Mouse (Mus musculus) forebrain, embryonic 16.5 days (tissue): ENCODE measurements around the gene Gm48552. TPM values are rescaled to one million over a fixed set of nuclear protein-coding genes. Genes with fewer than 3 reads are reported as not detected.

Experiments
- ATAC-seq: fragments of 200-750 bp; cut with Nextera tagmentation; 2 replicates; pipeline ENCODE4 v1.8.0; 2017; ENCODE audit warnings: mild to moderate bottlenecking, moderate library complexity
- H3K27ac ChIP-seq: fragments of 300-500 bp; sonication (generic); 2 replicates; pipeline ENCODE4 v1.5.1; 2014; ENCODE audit warnings: low read length, control low read depth
- H3K27me3 ChIP-seq: fragments of 300-500 bp; sonication (generic); replicated peaks from 2 replicates; pipeline ENCODE4 v1.6.1; 2014; ENCODE audit warnings: low read length; ENCODE audit not compliant: control insufficient read depth, insufficient read depth
- H3K36me3 ChIP-seq: fragments of 300-500 bp; sonication (generic); 2 replicates; pipeline ENCODE4 v1.6.1; 2014; ENCODE audit not compliant: control insufficient read depth, insufficient read depth
- H3K4me1 ChIP-seq: fragments of 300-500 bp; sonication (generic); replicated peaks from 2 replicates; pipeline ENCODE4 v1.6.1; 2014; ENCODE audit warnings: low read length; ENCODE audit not compliant: control insufficient read depth, insufficient read depth
- H3K4me2 ChIP-seq: fragments of 300-500 bp; sonication (generic); 2 replicates; pipeline ENCODE4 v1.6.1; 2014; ENCODE audit warnings: mild to moderate bottlenecking, low read length, control low read depth
- H3K4me3 ChIP-seq: fragments of 300-500 bp; sonication (generic); replicated peaks from 2 replicates; pipeline ENCODE4 v1.5.1; 2014; ENCODE audit warnings: mild to moderate bottlenecking, low read length, control low read depth
- H3K9ac ChIP-seq: fragments of 300-500 bp; sonication (generic); replicated peaks from 2 replicates; pipeline ENCODE4 v1.6.1; 2014; ENCODE audit warnings: low read depth, low read length, control low read depth
- H3K9me3 ChIP-seq: fragments of 300-500 bp; sonication (generic); 2 replicates; pipeline ENCODE4 v1.6.1; 2016; ENCODE audit warnings: low read length; ENCODE audit not compliant: control insufficient read depth
- WGBS: fragments of 180-500 bp; shearing (Covaris S2); extraction: QIAGEN DNeasy Blood & Tissue Kit; methylation state at CpG from one replicate; pipeline ENCODE4 v1.1.7; 2014; 5-methylcytosine and 5-hydroxymethylcytosine counted together
- polyA plus RNA-seq: library from polyadenylated mRNA; unstranded; fragments of >200 nt; fragmentation: Nextera tagmentation; extraction: Ambion mirVana; gene quantifications from 2 replicates; pipeline ENCODE4 v1.2.1, GENCODE M21; 2015

The Gm48552 gene
- polyA plus RNA-seq, 1 experiment from 2014 or later: 2.2 TPM

DNA sequence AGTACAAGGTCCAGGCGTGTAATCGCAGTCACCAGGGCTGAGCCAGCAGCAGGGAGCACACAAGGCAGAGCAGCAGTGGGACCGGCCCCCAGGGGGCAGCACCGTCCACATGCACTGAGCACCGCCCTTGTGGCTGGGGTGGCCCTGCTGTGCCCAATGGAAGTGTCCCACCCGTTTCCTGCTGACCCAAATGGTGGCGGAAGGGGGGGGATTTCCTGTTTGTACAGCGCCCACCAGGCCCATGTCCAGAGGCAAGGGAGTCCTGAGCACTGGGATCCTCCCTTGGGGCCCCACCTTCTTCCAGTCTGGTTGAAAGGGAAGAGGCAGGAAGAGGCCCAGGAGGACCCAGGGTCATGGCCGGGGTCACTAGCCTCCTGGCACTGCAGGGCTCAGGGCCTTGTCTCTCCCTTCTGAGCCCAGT is 20.1 kb downstream of the Gm48552 start:
- Histone ChIP-seq H3K9ac (no peak overlapping the region), H3K27me3 (no peaks in the 10 kb centered on the region), H3K4me2 (no peak overlapping the region), H3K9me3 (no peaks in the 10 kb centered on the region), H3K4me3 (no peak overlapping the region), H3K36me3 (peaks cover 7% of the 10 kb centered on the region; the same call in 1 of the 2 replicates), H3K4me1 (peaks cover 39% of the 10 kb centered on the region), H3K27ac (no peak overlapping the region)
- ATAC-seq: peak; percentile 32; the same call in 1 of the 2 replicates
- 21% methylated on average over 9 of the region's 9 CpGs for WGBS

DNA sequence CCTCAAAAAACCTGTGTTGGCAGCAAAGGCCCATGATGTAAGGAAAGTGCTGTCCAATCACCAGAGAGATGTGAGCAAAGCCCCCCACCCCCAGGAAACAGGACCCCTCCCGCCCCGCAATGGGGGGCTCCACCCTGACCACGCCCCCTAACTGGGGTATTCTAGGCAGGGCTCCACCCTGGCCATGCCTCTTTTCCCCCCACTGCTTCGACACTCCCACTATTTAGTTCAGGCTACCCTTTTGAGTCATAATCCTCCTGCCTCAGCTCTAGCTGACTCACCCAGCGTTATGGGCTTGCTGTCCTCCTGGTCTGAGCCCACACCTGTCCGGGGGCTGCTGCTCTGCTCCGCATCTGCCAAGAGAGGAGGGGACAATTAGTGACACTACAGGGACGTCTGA is 20.5 kb downstream of the Gm48552 start:
- Histone ChIP-seq H3K9ac (no peak overlapping the region), H3K27me3 (no peaks in the 10 kb centered on the region), H3K9me3 (no peaks in the 10 kb centered on the region), H3K27ac (no peak overlapping the region), H3K4me3 (no peak overlapping the region), H3K4me1 (peaks cover 43% of the 10 kb centered on the region), H3K4me2 (no peak overlapping the region), H3K36me3 (peaks cover 7% of the 10 kb centered on the region; the same call in 1 of the 2 replicates)
- ATAC-seq: no peak
- 33% methylated on average over 7 of the region's 8 CpGs for WGBS

- no peak overlapping the region for H3K4me3 ChIP-seq
- no peak overlapping the region for H3K27ac ChIP-seq
- no peak overlapping the region for H3K4me2 ChIP-seq
- H3K9me3 ChIP-seq: no peaks in the 10 kb centered on the region
- H3K36me3 ChIP-seq: peaks cover 7% of the 10 kb centered on the region; the same call in 1 of the 2 replicates
- no peak overlapping the region for H3K9ac ChIP-seq
- WGBS: 67% methylated on average over 4 of the region's 4 CpGs
- H3K27me3 ChIP-seq: no peaks in the 10 kb centered on the region
- ATAC-seq: no peak
- H3K4me1 ChIP-seq: peaks cover 50% of the 10 kb centered on the region
Measured at GRCm38 (mm10) chr10:81410350-81410749, 21.5 kb downstream of the Gm48552 start.

DNA sequence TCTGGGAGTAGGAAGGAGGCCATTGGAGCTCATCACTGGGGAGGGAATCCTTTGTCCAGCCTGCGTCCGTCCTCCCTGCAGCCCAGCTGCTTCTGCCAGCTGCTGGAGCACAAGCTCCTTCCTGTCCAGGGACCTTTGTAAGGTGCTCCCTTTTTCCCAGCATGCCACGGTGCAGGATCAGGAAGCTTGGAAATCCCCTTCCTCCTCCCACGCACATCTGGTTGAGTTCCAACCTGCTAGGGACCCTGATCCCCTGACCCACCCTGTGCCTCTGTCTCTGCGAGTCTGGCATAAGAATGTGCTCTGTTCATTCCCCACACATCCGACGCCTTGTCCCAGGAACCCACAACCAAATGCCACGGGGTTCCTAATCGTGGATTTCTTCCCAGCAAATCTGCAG is 22.2 kb downstream of the Gm48552 start:
- ATAC-seq: no peak
- Histone ChIP-seq H3K4me2 (no peak overlapping the region), H3K9ac (no peak overlapping the region), H3K27ac (peak overlapping the region; percentile 76; the same call in 1 of the 2 replicates), H3K4me1 (peaks cover 50% of the 10 kb centered on the region), H3K9me3 (no peaks in the 10 kb centered on the region), H3K27me3 (no peaks in the 10 kb centered on the region), H3K4me3 (no peak overlapping the region), H3K36me3 (peaks cover 7% of the 10 kb centered on the region; the same call in 1 of the 2 replicates)
- WGBS: 74% methylated on average over 9 of the region's 9 CpGs

DNA sequence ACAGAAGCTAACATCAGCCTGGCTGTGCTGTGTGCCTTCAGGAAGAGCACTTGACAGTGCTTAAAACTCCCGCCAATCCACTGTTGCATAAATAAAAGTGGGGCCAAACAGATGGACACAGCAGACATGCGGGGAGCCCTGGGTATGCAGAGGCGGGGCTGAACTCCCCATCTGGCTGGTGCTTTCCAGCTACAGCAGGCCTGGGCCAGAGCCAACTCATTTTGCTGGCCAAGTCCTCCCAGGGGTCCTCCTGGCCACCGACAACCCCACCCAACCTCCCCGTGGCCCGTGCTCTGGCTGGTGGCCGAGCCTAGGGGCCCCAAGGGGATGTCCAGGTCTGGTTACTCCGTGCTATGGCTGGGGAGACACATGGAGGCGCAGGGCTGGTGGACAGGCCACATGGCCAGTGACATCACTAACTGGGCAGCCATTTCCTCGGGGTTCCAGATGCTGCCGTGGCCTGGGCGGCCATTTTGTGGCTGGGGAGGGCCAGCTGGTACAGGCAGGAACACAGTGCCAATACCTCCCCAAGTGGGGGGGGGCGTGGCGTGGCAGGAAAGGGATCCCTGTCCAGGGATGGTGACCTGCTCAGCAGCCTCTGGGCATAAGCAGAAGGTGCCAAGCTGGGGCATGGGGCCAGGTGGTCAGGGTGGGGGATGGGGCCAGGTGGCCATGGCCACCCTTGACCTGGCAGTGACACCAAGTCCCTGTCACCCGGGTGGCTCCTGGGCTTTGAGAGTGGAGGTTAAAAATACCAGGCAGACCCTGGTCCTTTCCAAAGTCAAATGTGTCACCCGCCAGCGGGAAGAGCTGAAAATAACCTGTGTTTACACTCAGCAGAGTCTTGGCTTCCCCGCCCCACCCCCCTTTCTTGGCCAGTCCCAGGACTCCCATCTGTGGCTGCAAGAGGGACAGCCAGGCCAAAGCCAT is 22.9 kb downstream of the Gm48552 start:
- Histone ChIP-seq H3K27ac (peak overlapping the region; percentile 76), H3K9ac (peak overlapping the region; percentile 3; the same call in 1 of the 2 replicates), H3K27me3 (no peaks in the 10 kb centered on the region), H3K4me2 (no peak overlapping the region), H3K36me3 (peaks cover 3% of the 10 kb centered on the region; the same call in 1 of the 2 replicates), H3K9me3 (no peaks in the 10 kb centered on the region), H3K4me3 (no peak overlapping the region), H3K4me1 (peaks cover 57% of the 10 kb centered on the region)
- ATAC-seq: no peak
- WGBS: 54% methylated on average over 17 of the region's 18 CpGs

DNA sequence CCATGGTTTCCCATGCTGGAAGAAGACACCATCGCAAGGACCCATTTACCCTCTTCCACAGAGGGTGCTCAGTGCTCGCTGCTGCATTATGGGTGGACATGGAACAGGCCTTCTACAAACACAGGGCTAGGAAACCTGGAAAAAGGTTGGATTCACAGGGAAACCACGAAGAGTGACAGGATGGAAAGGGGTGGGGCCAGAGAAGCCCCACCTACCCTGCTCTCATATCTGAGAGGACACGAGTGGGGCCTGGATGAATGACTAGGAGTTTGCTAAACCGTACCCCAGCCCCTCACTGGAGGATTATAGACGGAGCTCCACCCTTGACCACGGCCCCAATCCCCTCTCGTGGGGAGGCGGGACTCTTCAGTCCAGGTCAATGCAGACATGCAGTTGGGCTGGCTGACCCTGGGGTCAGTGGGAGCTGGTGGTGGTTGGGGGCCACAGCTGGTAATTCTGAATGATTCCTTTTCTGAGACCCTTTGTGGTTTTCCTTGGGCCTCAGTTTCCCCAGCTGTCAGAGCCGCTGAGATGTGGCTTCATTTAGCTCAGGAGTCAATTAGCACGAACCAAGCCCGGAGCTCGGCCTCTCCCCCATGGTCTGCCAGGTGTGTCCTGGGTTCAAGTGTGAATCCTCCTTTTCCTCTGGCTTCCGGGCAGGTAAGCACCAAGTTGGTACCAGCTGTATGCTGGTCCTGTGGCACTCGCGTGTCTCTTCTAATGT is 23.9 kb downstream of the Gm48552 start:
- no peak overlapping the region for H3K4me3 ChIP-seq
- no peaks in the 10 kb centered on the region for H3K36me3 ChIP-seq
- no peaks in the 10 kb centered on the region for H3K27me3 ChIP-seq
- H3K27ac ChIP-seq: peak overlapping the region; percentile 76
- no peak for ATAC-seq
- no peak overlapping the region for H3K4me2 ChIP-seq
- no peaks in the 10 kb centered on the region for H3K9me3 ChIP-seq
- WGBS: 75% methylated on average over 16 of the region's 16 CpGs
- H3K4me1 ChIP-seq: peaks cover 59% of the 10 kb centered on the region
- no peak overlapping the region for H3K9ac ChIP-seq

DNA sequence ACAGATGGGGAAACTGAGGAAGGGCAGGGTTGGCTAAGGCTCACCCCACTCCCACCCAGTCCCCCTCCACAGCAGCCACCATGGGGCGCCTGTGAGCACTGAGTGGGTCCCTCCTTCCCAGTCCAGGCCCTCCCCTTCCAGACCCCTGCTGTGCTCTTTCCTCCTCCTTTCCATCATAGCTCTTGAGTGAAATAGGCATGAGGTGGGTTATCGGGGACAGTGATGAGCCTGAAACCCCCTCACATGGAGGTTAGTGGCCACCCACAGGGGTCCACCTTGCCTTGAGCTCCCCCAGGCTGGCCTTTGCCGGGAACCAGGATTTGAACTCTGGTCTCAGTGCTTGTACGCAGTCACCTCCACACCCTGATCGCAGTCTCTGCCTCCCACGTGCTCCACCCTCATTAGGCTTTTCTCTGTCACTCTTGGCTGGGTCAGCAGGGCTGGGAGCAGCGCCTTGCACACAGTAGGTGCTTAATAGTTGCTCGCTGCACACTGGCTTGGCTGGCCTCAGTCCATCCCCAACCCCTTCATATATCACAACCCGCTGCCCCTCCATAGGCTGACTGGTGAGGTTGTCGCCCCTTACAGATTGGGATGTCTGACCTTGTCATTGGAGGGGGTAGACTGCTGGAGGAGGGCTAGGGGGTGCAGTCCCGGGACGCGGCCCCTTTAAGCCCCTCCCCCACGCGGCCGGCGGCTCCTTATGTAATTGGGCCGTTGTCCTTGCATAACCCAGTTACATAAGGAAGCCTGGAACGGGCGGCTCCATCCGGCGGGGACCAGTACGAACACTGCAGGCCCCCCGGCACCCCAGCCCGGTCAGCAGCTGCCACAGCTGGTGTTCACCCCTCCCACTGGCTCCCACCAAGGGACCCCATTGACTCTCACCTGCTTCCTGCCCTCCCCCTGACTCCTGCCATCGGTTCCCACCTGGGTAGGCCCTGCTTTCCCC is 24.8 kb downstream of the Gm48552 start:
- H3K4me1 ChIP-seq: peaks cover 60% of the 10 kb centered on the region
- peak overlapping the region; percentile 45; the same call in 1 of the 2 replicates for H3K9ac ChIP-seq
- no peaks in the 10 kb centered on the region for H3K9me3 ChIP-seq
- ATAC-seq: no peak
- WGBS: 28% methylated on average over 26 of the region's 26 CpGs
- H3K4me3 ChIP-seq: no peak overlapping the region
- H3K27ac ChIP-seq: no peak overlapping the region
- no peaks in the 10 kb centered on the region for H3K27me3 ChIP-seq
- H3K36me3 ChIP-seq: no peaks in the 10 kb centered on the region
- H3K4me2 ChIP-seq: peak overlapping the region; percentile 17

DNA sequence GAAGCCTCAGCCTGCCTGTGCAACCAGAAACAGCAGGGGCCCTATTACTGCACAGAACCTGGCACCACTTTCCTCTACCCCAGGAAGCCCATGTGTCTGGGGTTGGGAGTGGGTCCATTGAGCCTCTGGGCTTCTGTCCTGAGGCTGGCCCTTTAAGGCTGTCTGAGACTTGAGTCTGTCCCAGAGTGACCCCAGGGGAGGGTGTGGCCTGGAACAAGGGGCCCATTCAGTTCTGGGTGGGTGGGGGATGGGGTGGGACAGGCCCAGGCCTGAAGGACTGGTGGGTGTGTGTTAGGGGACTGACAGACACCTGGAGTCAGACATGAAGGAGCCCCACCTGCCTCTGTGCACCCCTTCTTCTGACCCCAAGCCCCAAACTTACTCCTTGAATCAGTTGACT is 25.9 kb downstream of the Gm48552 start:
- Histone ChIP-seq H3K27ac (no peak overlapping the region), H3K4me1 (peaks cover 64% of the 10 kb centered on the region), H3K27me3 (no peaks in the 10 kb centered on the region), H3K9ac (no peak overlapping the region), H3K4me2 (no peak overlapping the region), H3K36me3 (no peaks in the 10 kb centered on the region), H3K9me3 (no peaks in the 10 kb centered on the region), H3K4me3 (no peak overlapping the region)
- no peak for ATAC-seq
